Mouse (Mus musculus) heart, adult 8-10 months (tissue): ENCODE data around the gene Ell3. TPM values are rescaled to one million over a fixed set of nuclear protein-coding genes. Genes with fewer than 3 reads are reported as not detected.
"Not testable (repeated sequence)": the region's sequence is repeated elsewhere in the genome, so short reads cannot be mapped to it uniquely, and the experiment has no call there.

ENCODE experiments used
- DNase-seq: peaks from one replicate; pipeline ENCODE4 v3.0.0; 2022; ENCODE audit warnings: low spot score
- total RNA-seq, 4 experiments: library from RNA; stranded (reverse); gene quantifications; 2 replicates each; pipeline ENCODE4 v1.2.4; 2022

Ell3 gene
- total RNA-seq = under 1 TPM in 1 of 4 experiments, not detected in 3; 0.34 TPM

GRCm38 (mm10) chr2:121444178-121444577, at the start of gene Ell3:
Ell3 (minus strand) TSS chr2:121444278.
- DNase-seq = no peak

DNA sequence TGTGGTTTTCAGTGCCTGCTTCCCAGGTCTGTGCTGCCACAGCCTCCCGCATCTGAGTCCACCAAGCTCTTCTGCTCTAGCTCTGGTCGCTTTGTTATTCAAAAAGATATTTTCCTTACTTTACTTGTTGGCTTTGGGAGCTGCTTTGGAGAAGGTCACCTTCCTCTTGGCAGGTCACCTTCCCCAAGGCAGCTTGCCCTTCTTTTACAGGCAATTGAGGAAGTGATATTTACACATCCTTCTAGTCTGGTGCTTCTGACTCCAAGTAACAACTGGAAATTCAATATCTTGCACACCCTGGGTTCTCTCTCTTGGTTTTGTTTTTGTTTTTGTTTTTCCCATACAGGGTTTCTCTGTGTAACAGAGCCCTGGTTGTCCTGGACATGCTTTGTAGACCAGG, 40.3 kb upstream of the Ell3 start:
- DNase-seq = not testable (repeated sequence)

- DNase-seq = no peak
Measured at GRCm38 (mm10) chr2:121483576-121483975, 39.5 kb upstream of the Ell3 start.

GRCm38 (mm10) chr2:121480916-121481315, 36.8 kb upstream of the Ell3 start:
- not testable (repeated sequence) for DNase-seq

DNA sequence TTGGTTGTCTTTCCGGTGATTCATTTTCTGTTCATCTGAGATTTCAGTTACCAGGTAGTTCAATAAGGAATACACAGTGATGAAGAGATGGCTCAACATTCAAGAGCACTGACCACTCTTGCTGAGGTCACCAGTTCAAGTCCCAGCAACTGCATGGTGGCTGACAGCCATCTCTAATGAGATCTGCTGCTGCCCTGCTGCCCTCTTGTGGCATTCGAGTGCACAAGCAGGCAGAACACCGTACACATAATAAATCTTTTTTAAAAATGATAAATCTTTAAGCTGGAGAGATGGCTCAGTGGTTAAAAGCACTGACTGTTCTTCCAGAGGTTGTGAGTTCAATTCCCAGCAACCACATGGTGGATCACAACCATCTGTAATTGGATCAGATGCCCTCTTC, 36.4 kb upstream of the Ell3 start:
- no peak for DNase-seq

GRCm38 (mm10) chr2:121477491-121478266, 33.6 kb upstream of the Ell3 start:
- no peak for DNase-seq

DNA sequence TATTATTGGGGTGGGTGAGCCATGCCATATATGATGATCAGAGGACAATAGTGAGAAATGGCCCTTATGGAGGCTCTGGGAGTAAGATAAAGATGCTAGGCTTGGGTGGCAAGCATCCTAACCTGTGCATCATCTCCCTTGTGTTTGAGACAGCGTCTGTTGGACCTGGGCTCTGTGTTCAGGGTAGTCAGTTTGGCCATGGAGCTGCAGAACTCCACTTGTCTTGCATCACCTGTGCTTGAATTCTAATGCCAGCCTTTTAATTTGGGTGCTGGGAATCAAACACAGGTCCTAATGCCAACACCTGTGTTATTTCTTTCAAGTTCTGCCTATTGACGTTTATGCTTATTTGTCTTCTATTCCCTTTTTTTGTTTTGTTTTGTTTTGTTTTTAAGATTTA, 31.2 kb upstream of the Ell3 start:
- DNase-seq = not testable (repeated sequence)

DNA sequence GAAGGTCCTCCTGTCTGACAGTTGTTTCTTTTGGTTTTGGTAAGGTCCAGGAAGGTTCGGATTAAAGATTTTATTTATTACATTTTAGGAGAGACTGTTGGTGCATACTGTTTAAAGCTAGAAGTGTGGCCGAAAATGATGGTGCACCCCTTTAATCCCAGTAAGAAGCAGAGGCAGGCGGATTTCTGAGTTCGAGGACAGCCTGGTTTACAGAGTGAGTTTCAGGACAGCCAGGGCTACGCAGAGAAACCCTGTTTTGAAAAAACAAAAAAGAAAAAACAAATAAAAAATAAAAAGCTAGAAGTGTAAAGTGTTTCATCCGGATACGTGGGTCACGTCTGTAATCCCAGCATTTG, 30.1 kb upstream of the Ell3 start:
- DNase-seq = no peak

DNA sequence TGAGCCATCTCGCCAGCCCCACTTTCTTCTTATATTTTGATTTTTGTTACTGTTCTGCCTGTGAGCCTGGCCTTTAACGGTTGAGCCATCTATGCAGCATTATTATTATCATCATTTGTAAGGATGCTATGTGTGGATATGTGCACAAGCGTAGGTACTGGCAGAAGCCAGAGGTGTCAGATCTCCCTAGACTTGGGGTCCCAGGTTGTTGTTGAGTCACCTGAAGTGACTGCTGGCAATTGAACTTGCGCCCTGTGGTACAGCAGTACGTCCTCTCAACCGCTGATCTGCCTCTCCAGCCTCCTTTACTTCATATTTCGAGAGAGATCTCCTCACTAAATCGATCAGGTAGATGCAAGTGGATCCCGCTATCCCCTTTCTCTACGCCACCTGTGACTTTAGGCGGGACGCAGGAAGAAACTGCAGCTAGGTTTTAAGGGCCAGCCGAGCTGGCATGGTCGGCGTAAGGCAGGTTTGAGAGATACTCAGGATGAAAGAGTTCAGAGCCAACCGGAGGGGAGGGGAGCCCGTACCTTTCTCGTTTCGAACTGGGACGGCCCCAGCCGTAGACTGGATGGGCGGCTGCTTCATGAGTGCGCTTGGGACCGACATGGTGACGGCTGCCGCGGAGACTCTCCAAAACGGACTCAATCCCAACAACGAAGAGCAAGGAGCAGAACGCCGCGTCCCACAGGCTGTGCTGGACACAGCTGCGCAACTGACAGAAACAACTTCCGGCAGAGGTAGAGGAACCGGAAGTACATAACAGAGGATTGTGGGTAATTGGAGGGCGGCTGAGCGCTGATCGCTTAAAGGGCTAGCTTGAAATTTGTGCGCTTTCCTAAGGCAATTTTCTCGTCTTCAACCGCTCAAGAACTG, 29.5 kb upstream of the Ell3 start, which contains the start of gene Mfap1b:
Gene Mfap1b, minus strand, starts transcription at position 767 of the 879 bp plus-strand sequence.
- peak; percentile 92 for DNase-seq

DNA sequence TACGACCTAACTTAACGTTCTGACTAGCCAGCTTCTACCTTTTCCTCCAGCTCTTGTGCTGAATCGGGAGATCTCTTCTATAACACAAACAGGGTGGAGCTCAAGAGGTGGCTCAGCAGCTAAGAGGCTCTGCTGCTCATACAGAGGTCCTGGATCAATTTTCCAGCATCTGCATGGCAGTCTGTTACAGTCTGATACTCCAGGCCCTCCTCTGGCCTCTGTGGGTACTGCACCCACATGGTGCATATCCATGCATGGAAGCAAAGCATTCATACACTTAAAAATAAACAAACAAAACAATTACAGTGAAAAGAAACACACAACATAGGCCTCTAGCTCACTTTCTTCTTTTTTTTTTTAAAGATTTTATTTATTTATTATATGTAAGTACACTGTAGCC, 28.7 kb upstream of the Ell3 start:
- DNase-seq = not testable (repeated sequence)

- DNase-seq = not testable (repeated sequence)
Measured at GRCm38 (mm10) chr2:121468982-121469381, 24.9 kb upstream of the Ell3 start.

DNA sequence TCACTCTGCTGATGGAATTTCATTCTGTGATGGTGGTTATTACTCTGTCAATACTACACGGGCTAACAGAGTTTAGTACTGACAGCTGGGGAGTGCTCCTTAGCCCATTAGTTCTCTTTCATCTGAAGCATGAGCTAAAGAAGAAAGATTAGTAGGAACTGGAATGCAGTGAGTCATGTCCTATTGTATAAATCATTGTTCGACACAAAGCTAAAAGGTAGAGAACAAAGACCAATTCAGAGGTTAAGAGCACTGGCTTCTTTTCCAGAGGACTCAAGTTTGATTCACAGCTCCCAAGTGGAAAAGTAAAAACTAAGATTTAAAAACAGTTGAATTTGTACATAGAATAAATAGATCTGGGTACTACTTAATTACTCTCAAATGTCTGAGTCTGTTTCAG, 16.0 kb upstream of the Ell3 start:
- no peak for DNase-seq

GRCm38 (mm10) chr2:121456692-121457642, 12.9 kb upstream of the Ell3 start, which contains the start of gene Serinc4:
Serinc4 (minus strand) TSS chr2:121456781.
- DNase-seq = peak; percentile 82

DNA sequence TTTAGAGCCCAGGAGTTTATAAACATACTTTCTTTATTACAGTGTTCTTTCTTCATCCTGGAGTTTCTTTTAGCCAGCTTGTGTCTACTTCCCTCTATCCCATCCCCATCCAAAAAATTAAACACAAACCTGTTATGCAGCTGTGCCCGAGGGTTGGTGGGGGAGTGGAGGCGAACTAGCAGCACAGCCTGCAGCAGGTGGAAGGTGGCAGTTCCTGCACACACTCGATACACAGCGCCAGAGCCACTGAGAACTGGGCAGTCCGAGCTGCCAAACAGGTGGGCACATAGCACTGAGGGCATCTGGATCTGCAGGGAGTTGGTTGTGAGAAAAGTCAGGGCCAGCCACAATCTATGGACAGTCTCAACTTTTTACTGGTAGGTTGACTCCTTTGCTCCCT, 11.5 kb upstream of the Ell3 start:
- DNase-seq = no peak

DNA sequence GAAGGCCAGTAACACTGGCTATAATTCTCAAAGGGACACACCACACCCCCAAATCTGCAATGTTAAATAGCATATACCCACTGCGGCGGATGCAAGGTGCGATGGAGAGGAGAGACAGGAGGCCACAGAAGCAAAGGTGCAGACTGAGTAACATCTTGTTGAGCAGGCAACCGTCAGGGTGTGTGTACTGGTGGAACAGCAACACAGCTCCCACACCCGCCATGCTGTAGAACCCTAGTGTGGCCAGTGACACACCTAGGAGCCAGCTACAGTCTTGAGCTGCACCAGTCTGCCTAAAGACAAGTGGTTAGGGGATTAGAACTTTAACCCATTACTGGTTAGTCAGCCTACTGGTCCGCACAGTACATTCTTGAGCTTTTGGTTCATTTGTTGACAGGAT, 9.8 kb upstream of the Ell3 start:
- no peak for DNase-seq

DNA sequence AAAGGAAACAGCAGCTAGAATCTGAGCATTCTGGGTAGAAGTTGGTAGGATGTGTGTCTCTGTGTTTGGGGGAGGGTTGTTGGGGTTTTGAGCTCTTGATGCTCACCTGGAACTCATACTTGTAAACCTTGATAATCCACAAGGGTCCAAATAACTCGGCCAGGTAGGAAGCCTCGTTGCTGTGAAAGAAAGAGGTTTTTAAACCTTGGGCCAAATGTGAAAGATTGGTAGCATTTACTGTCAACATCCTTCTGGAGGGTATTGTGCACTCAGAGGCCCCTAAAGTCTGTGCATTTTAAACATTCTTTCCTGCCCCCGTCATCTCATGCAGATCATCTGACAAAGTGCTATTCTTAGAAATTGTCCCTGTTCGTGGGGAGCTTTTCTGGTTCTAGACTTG, 8.9 kb upstream of the Ell3 start, which contains the start of gene Hypk:
Gene Hypk, plus strand, starts transcription at position 301 of the 400 bp plus-strand sequence.
- DNase-seq = no peak

DNA sequence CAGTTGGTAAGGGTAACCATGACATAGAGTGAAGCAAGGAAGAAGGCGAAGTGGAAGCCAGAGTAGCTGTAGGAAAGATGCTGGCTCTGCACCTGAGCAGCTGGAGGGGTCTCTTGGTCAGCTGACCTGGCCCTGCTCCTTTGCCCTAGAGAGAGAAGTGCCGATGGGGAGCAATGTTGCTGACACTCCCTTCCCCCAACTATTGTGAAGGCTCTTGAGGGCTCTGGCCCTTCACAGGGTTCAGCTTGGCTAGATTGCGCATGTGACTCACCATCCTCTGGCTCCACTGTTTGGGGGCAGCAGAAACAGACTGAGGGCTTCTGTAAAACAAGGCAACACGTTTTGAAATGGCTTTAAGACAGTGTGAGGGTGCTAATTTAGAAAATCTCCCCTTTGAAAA, 8.3 kb upstream of the Ell3 start:
- no peak for DNase-seq

DNA sequence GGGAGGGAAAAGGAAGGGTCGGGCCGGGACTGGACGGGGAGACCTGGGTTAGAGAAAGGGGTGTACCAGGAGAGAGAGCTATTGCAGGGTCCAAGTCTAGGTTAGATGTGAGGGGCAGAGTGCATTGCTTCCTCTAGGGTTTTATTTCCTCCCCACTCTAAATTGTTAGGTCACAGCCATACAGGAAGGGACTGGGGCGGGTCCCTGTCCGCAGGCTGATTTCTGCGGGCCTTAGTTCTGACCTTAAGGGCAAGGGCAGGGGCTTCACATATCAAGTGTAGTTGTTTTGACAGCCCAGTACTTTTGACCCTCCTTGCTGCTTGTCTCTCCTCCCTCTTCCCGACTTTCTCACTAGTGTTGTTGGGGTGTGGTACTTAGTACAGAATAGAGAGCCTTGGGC, 6.0 kb upstream of the Ell3 start:
- peak; percentile 31 for DNase-seq

- DNase-seq = no peak
Measured at GRCm38 (mm10) chr2:121449545-121450011, 5.5 kb upstream of the Ell3 start.

GRCm38 (mm10) chr2:121448739-121449535, 4.9 kb upstream of the Ell3 start, which contains the start of gene Serf2:
Serf2 (plus strand) TSS chr2:121449195.
- DNase-seq = peak; percentile 99
